Mouse (Mus musculus) CD4-positive, CD25-positive, alpha-beta regulatory T cell, adult 2 months (primary cell): Measurements from ENCODE around the gene Phlda2.
"Not testable (repeated sequence)": the region's sequence is repeated elsewhere in the genome, so short reads cannot be mapped to it uniquely, and the experiment has no call there.

Experiments used
- DNase-seq: peaks from one replicate; pipeline ENCODE4 v3.0.0-alpha.2; 2012; ENCODE audit warnings: low read depth, low spot score

Gene Phlda2

GRCm38 (mm10) chr7:143502418-143503200, at the start of gene Phlda2:
Phlda2 (minus strand) TSS chr7:143503150.
- DNase-seq, result peak; percentile 29

- no peak for DNase-seq
Observed at GRCm38 (mm10) chr7:143549588-143550220, 46.8 kb upstream of the Phlda2 start.

GRCm38 (mm10) chr7:143548976-143549457, 46.1 kb upstream of the Phlda2 start, which contains the start of gene Nap1l4:
Nap1l4 (minus strand) TSS chr7:143549106.
- peak; percentile 99 for DNase-seq

DNA sequence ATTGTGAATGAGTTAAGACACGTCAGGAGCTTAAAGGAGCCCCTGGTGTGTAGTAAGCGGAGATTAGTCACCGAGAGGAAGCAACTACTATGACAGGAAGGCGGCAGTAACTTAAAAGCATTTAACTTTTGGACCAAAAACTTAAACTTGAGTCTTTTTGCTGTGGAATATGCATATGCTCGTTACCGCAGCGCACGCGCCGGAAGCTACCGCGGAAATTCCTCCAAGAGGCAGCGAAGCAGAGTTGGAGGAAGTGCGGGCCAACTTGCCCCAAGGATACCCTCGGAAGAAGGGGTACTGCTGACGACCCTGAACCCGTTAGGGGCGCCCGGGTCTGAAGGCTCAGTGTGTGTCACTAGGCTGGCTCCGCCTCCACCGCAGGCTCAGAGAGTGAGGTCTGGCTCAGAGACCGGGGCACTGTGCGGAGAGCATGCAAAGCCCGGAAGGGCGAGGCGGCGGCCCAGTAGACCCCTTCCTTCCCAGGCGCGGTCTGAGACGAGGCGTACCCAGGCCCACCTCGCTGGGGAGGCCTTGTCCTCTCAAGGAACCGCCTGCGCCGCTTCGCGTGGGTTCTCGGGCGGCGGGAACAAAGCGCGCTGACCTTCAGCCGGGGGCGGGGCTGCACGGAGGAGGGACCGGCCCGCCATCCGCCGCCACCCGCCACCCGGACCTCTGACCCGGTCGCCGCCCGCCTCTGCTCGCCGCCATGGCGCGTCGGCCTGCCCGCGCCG, 45.4 kb upstream of the Phlda2 start:
- DNase-seq, result peak; percentile 84

DNA sequence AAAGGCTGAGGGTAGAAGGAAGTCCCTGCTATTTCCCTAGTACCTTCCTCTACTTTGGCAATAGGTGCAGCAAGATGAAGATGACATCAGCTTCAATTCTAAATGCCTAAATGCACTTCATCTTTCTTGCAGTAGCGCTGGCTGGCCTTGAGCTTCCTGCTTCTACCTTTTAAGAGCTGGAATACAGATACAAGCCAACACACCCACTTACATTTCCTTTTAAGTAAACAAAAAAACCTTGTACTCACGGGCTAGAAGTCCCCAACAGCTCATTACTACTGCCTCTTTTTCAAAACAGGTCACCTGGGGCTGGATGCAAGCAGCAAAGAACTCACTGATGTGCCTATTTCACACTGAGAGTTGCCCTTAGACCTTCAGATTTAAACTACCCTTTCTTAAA, 43.6 kb upstream of the Phlda2 start:
- DNase-seq, result peak; percentile 49

- DNase-seq, result peak; percentile 76
Observed at GRCm38 (mm10) chr7:143544368-143544767, 41.4 kb upstream of the Phlda2 start.

GRCm38 (mm10) chr7:143538671-143539070, 35.7 kb upstream of the Phlda2 start:
- DNase-seq, result no peak

DNA sequence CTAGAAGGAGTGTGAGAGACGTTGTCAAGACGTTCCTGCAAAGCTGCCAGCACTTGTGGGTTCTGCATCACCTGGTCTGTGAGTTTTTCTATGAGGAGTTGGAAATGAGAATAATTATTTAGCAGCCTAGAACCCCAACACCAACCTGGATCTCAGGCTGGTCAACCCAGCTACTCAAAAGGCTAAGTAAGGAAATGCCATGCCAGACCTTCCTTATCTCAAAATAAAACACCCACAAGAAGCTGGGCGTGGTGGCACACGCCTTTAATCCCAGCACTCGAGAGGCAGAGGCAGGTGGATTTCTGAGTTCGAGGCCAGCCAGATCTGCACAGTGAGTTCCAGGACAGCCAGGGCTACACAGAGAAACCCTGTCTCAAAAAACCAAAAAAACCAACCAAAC, 35.3 kb upstream of the Phlda2 start:
- not testable (repeated sequence) for DNase-seq

- no peak for DNase-seq
Observed at GRCm38 (mm10) chr7:143536251-143536650, 33.3 kb upstream of the Phlda2 start.

GRCm38 (mm10) chr7:143533284-143533683, 30.3 kb upstream of the Phlda2 start:
- DNase-seq, result no peak

GRCm38 (mm10) chr7:143532410-143532809, 29.5 kb upstream of the Phlda2 start:
- DNase-seq, result no peak

GRCm38 (mm10) chr7:143519333-143519732, 16.4 kb upstream of the Phlda2 start:
- no peak for DNase-seq

- no peak for DNase-seq
Observed at GRCm38 (mm10) chr7:143514416-143514768, 11.4 kb upstream of the Phlda2 start.

- DNase-seq, result no peak
Observed at GRCm38 (mm10) chr7:143513763-143514415, 10.9 kb upstream of the Phlda2 start.

- DNase-seq, result no peak
Observed at GRCm38 (mm10) chr7:143511335-143511712, 8.4 kb upstream of the Phlda2 start.

- no peak for DNase-seq
Observed at GRCm38 (mm10) chr7:143510593-143511334, 7.8 kb upstream of the Phlda2 start.

- DNase-seq, result no peak
Observed at GRCm38 (mm10) chr7:143509566-143509965, 6.6 kb upstream of the Phlda2 start.

GRCm38 (mm10) chr7:143506675-143507074, 3.7 kb upstream of the Phlda2 start:
- DNase-seq, result peak; percentile 78

DNA sequence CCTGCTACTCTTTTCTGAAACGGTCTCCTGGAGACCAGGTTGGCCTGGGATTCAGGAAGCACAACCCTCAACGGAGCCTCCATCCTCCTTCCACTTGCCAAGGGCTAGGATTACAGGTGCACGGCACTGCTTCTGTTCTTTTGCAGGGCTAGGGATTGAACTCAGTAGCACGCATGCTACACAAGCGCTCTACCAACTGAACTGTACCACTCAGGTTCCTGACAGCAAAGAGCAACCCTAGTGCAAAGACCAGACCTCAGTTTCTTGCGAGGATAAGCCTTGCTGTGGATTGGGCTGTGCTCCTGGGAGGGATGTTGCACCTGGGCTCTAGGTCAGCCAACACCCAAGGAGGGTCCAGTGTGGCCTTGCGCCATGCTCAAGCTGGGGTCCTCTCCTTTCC, 3.3 kb upstream of the Phlda2 start:
- no peak for DNase-seq

- DNase-seq, result peak; percentile 82
Observed at GRCm38 (mm10) chr7:143505823-143506222, 2.9 kb upstream of the Phlda2 start.

GRCm38 (mm10) chr7:143505411-143505810, 2.5 kb upstream of the Phlda2 start:
- no peak for DNase-seq
